Mouse (Mus musculus): ENCODE results near the gene Olfr492.

Gene Olfr492

DNA sequence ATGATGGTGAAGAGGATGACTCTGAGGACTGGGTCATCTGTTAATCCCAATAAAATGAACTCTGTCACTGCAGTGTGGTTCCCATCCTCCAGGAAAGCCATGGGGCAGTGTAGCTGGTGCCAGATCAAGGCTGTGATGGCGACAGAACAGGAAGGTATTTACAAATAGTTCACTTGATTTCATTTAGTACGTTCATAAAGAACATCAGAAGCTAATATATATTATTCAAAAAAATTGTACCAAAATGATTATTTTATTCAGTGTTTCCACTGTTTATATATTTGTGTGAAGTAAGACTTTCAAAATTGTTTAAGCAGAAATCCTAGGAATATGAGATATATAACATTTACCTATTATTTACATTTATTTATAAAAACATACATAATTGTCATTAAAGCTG, at the start of gene Olfr492:
Gene Olfr492, minus strand, starts transcription at position 101 of the 400 bp plus-strand sequence.
- DNase-seq (ENCODE audit: inconsistent age in 2 of 2, low spot score in 1 of 2) = no peak

GRCm38 (mm10) chr7:108365035-108365434, 41.6 kb upstream of the Olfr492 start, which contains the start of gene Olfr494:
Olfr494 (plus strand) TSS chr7:108365335.
- no peak for DNase-seq (ENCODE audit: inconsistent age in 2 of 2, low spot score in 1 of 2)

- no peak for DNase-seq (ENCODE audit: inconsistent age in 2 of 2, low spot score in 1 of 2)
Measured at GRCm38 (mm10) chr7:108346879-108347278, 23.4 kb upstream of the Olfr492 start, which contains the start of gene Olfr493. Olfr493 (minus strand) TSS chr7:108346979.

- no peak for DNase-seq (ENCODE audit: inconsistent age in 2 of 2, low spot score in 1 of 2)
Measured at GRCm38 (mm10) chr7:108313151-108313550, 10.3 kb downstream of the Olfr492 start, which contains the start of gene Olfr491. Olfr491 (plus strand) TSS chr7:108313451.

DNA sequence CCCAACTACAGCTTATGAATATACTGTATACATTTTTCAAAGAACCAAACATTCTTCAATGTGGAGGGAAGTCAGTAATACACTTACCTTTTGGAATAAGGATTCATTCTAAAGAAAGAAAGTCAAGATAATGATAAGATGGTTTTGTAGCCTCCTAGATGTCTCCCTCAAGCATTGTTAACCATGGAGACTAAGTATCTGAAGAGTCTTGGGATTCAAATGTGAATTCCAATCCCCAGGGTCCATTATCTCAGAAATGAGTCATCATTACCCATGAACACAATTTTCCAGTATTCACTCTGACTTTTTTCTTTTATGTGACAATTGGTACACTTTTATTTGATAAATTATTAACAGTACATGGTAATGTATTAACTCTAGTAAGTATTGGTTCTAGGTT, 34.6 kb downstream of the Olfr492 start, which contains the start of gene Olfr490:
Gene Olfr490, minus strand, starts transcription at position 101 of the 400 bp plus-strand sequence.
- no peak for DNase-seq (ENCODE audit: inconsistent age in 2 of 2, low spot score in 1 of 2)
